Mouse (Mus musculus): ENCODE data around the gene Socs7. TPM values are rescaled to one million over a fixed set of nuclear protein-coding genes. Genes with fewer than 3 reads are reported as not detected.

Gene Socs7
- polyA plus RNA-seq, 1 experiment from 2014 or later = 2.1 TPM

DNA sequence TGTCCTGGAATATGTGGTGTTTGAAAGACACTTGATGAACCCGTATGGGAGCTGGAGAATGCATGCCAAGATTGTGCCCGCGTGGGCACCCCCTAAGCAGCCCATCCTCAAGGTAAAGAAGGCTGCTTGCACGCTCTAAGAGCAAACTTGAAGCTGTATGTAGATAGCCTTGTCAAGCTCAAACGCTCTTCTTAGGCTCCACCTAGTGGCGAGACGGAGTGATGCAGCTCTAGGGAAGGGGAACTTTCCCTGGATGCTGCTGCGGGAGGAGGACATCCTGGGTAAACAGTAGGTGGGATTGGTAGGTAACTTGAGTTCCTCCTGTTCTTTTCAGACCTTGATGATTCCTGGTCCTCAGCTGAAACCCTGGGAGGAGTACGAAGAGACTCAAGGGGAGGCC lies 34.2 kb upstream of the Socs7 start:
- ATAC-seq = peak; percentile 50; the same call in 1 of the 2 replicates
- H3K4me2 ChIP-seq (ENCODE audit: low read depth, low read length) = no peak overlapping the region
- H3K27ac ChIP-seq (ENCODE audit: low read length) = no peak overlapping the region
- peaks cover 37% of the 10 kb centered on the region for H3K36me3 ChIP-seq (ENCODE audit: control insufficient read depth, insufficient read depth, low read length)
- H3K27me3 ChIP-seq (replicated peaks; ENCODE audit: control insufficient read depth, insufficient read depth, low read length) = no peaks in the 10 kb centered on the region
- H3K9me3 ChIP-seq (ENCODE audit: control insufficient read depth, low read length) = no peaks in the 10 kb centered on the region
- H3K4me1 ChIP-seq (ENCODE audit: control insufficient read depth, insufficient read depth, low read length) = 0 out of 2 replicates have a peak, but pooled peaks cover 2% of the 10 kb centered on the region
- H3K4me3 ChIP-seq (ENCODE audit: low read length) = no peak overlapping the region
- H3K9ac ChIP-seq (ENCODE audit: low read depth, low read length) = no peak overlapping the region
- WGBS = 26% methylated on average over 9 of the region's 9 CpGs

DNA sequence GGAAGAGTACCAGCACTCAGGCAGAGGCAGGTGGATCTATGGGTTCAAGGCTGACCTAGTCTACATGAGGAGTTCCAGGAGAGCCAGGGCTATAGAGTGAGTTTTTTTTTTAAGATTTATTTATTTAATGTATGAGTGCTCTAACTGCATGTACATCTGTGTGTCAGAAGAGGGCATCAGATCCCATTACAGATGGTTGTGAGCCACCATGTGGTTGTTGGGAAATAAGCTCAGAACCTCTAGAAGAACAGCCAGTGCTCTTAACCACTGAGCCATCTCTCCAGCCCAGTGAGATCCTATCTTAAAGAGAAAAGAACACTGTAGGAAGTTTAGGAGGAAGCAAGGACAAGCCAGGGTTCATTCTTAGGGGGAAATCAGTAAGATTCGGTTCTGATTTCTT lies 32.0 kb upstream of the Socs7 start:
- H3K4me2 ChIP-seq (ENCODE audit: low read depth, low read length) = no peak overlapping the region
- H3K27me3 ChIP-seq (replicated peaks; ENCODE audit: control insufficient read depth, insufficient read depth, low read length) = no peaks in the 10 kb centered on the region
- no peaks in the 10 kb centered on the region for H3K9me3 ChIP-seq (ENCODE audit: control insufficient read depth, low read length)
- H3K27ac ChIP-seq (ENCODE audit: low read length) = no peak overlapping the region
- no peak overlapping the region for H3K4me3 ChIP-seq (ENCODE audit: low read length)
- H3K4me1 ChIP-seq (ENCODE audit: control insufficient read depth, insufficient read depth, low read length) = 0 out of 2 replicates have a peak, but pooled peaks cover 3% of the 10 kb centered on the region
- WGBS = 97% methylated on average over 1 of the region's 1 CpGs
- ATAC-seq = no peak
- H3K9ac ChIP-seq (ENCODE audit: low read depth, low read length) = no peak overlapping the region
- H3K36me3 ChIP-seq (ENCODE audit: control insufficient read depth, insufficient read depth, low read length) = peaks cover 31% of the 10 kb centered on the region

DNA sequence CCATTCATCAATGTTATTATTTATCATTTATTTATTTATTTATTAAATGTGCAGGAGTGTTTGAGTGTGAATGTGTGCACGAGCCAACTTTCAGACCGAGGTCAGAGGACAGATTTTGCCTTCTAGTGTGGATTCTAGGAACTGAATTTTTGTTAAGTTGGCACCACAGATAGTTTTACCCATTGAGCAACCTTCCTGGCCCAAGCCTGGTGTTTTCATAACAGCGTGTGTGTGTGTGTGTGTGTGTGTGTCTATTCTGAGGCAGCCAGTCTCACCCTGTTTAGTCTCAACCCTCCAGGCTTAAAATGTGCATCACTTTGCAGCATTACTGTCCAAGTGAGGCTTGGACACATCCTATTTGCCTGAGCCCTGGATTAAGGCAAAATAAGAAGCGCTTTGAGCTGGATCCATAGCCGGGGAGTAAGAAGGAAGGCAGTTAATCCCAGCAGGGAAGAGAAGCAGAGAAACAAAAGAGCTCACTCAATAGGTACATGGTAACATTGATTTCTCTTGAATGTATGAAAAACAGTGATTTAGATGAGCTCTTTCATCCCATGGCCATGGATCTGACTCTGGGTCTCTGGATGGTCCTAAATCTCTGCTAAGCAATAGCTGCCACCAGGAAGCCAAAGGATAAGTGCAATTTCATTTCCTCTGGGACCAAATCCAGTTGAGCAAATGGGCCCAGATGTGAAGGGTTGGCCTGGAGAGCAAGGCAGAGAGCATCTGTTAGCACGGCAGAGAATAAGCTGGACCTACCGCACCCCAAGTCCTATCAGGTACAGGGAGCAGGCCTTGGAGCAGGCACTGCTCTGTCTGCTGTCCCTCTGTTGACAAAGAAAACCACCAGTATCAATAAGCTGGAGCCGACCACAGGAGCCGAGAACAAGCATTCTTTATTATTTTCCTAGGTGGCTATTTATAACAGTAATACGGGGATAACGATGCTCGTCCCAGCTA lies 30.8 kb upstream of the Socs7 start:
- H3K4me3 ChIP-seq (ENCODE audit: low read length) = no peak overlapping the region
- 0 out of 2 replicates have a peak, but pooled peaks cover 6% of the 10 kb centered on the region for H3K4me1 ChIP-seq (ENCODE audit: control insufficient read depth, insufficient read depth, low read length)
- H3K9ac ChIP-seq (ENCODE audit: low read depth, low read length) = no peak overlapping the region
- H3K9me3 ChIP-seq (ENCODE audit: control insufficient read depth, low read length) = no peaks in the 10 kb centered on the region
- no peak overlapping the region for H3K27ac ChIP-seq (ENCODE audit: low read length)
- WGBS = 85% methylated on average over 12 of the region's 12 CpGs
- no peak for ATAC-seq
- H3K27me3 ChIP-seq (replicated peaks; ENCODE audit: control insufficient read depth, insufficient read depth, low read length) = no peaks in the 10 kb centered on the region
- H3K4me2 ChIP-seq (ENCODE audit: low read depth, low read length) = no peak overlapping the region
- H3K36me3 ChIP-seq (ENCODE audit: control insufficient read depth, insufficient read depth, low read length) = peaks cover 21% of the 10 kb centered on the region

DNA sequence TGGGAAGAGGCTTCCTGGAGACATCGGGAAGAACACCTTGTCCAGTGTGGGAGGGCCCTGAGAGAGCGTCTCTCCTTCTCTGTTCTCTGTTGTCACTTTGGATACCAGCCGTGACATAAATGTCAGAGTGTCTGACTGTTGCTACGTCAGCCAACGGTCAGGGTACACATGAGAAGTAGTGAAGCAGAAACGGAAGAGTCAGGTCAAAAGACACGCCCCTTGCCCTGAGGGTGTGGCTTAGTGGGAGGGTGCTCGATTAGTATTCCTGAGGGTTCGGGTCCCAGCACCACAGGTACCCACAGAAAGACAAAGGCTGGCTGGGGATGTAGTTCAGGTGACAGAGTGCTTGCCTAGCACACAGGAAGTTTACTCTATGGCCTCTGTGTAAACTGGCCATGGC lies 29.3 kb upstream of the Socs7 start:
- Histone ChIP-seq H3K9me3 (ENCODE audit: control insufficient read depth, low read length) (no peaks in the 10 kb centered on the region), H3K27me3 (replicated peaks; ENCODE audit: control insufficient read depth, insufficient read depth, low read length) (no peaks in the 10 kb centered on the region), H3K9ac (ENCODE audit: low read depth, low read length) (no peak overlapping the region), H3K36me3 (ENCODE audit: control insufficient read depth, insufficient read depth, low read length) (peaks cover 13% of the 10 kb centered on the region), H3K4me2 (ENCODE audit: low read depth, low read length) (no peak overlapping the region), H3K4me1 (ENCODE audit: control insufficient read depth, insufficient read depth, low read length) (peaks cover 11% of the 10 kb centered on the region; the same call in 1 of the 2 replicates), H3K4me3 (ENCODE audit: low read length) (no peak overlapping the region), H3K27ac (ENCODE audit: low read length) (no peak overlapping the region)
- WGBS = 46% methylated on average over 9 of the region's 9 CpGs
- ATAC-seq = no peak

DNA sequence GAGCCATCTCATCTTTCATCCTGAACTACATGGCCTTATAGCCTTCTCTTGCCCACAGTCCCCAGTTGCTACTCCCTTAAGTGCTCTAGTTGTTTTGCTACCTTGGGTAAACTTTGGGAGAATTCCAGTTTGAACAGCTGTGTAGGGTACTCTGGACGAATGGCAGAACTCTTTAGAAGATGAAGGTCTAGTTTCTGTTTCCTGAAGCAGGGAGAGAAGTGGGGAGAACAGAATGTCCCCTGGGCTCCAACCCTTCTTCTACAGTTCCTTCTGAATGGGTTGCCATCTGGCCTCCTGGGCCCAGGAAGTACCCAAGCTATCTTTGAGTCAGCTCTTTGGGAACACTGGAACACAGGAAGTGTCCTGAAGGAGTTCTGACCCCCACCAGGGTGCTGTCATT lies 28.5 kb upstream of the Socs7 start:
- Histone ChIP-seq H3K36me3 (ENCODE audit: control insufficient read depth, insufficient read depth, low read length) (peaks cover 9% of the 10 kb centered on the region), H3K9ac (ENCODE audit: low read depth, low read length) (no peak overlapping the region), H3K27me3 (replicated peaks; ENCODE audit: control insufficient read depth, insufficient read depth, low read length) (no peaks in the 10 kb centered on the region), H3K4me3 (ENCODE audit: low read length) (no peak overlapping the region), H3K4me2 (ENCODE audit: low read depth, low read length) (no peak overlapping the region), H3K4me1 (ENCODE audit: control insufficient read depth, insufficient read depth, low read length) (peaks cover 17% of the 10 kb centered on the region), H3K9me3 (ENCODE audit: control insufficient read depth, low read length) (no peaks in the 10 kb centered on the region), H3K27ac (ENCODE audit: low read length) (no peak overlapping the region)
- no peak for ATAC-seq
- WGBS = 37% methylated on average over 1 of the region's 1 CpGs

DNA sequence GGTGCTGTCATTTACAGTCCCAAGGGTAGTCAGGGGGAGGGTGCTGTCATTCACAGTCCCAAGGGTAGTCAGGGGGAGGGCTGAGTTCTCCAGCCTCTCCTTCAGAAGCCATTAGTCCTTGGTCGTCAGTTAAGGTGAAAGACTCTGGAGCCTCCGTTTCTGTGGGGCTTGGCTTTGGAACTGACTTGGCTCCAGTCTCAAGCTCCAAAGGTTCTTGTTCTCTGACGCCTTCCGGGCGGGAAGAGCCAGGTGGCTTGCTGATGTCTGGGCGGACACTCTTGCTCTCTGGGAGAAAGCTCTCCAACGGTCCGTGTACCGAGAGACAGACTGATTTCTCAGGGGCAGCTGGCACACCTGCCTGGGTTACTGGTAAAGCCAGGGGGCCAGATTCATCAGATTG lies 28.0 kb upstream of the Socs7 start:
- Histone ChIP-seq H3K27ac (ENCODE audit: low read length) (no peak overlapping the region), H3K36me3 (ENCODE audit: control insufficient read depth, insufficient read depth, low read length) (peaks cover 6% of the 10 kb centered on the region), H3K9ac (ENCODE audit: low read depth, low read length) (no peak overlapping the region), H3K4me3 (ENCODE audit: low read length) (no peak overlapping the region), H3K4me1 (ENCODE audit: control insufficient read depth, insufficient read depth, low read length) (peaks cover 18% of the 10 kb centered on the region), H3K4me2 (ENCODE audit: low read depth, low read length) (no peak overlapping the region), H3K9me3 (ENCODE audit: control insufficient read depth, low read length) (no peaks in the 10 kb centered on the region), H3K27me3 (replicated peaks; ENCODE audit: control insufficient read depth, insufficient read depth, low read length) (no peaks in the 10 kb centered on the region)
- 79% methylated on average over 9 of the region's 9 CpGs for WGBS
- ATAC-seq = no peak

DNA sequence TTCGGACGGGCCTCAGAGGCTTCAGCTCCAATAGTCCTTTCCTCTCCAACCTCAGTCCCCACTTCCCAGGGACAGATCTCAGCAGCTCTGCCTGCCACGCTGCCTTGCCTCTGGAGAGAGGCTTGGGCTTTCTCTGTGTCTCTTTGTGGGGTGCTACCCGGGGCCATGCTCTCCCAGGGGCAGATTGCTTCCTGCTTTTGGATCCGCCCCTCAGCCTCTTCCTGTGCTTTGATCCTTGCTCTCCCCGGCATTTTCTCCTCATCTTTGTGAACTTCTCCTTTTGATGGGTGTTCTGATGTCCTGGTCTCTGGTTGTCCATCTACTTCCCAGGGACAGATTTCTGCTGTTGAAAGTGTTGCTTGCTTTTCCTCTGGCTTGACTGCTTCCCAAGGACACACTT lies 26.1 kb upstream of the Socs7 start:
- H3K27ac ChIP-seq (ENCODE audit: low read length) = no peak overlapping the region
- no peak overlapping the region for H3K4me3 ChIP-seq (ENCODE audit: low read length)
- WGBS = 54% methylated on average over 6 of the region's 6 CpGs
- H3K36me3 ChIP-seq (ENCODE audit: control insufficient read depth, insufficient read depth, low read length) = no peaks in the 10 kb centered on the region
- H3K4me2 ChIP-seq (ENCODE audit: low read depth, low read length) = no peak overlapping the region
- 0 out of 2 replicates have a peak overlapping the region, but pooled peaks have one; percentile 17 for H3K9ac ChIP-seq (ENCODE audit: low read depth, low read length)
- H3K4me1 ChIP-seq (ENCODE audit: control insufficient read depth, insufficient read depth, low read length) = peaks cover 18% of the 10 kb centered on the region
- ATAC-seq = no peak
- H3K9me3 ChIP-seq (ENCODE audit: control insufficient read depth, low read length) = no peaks in the 10 kb centered on the region
- no peaks in the 10 kb centered on the region for H3K27me3 ChIP-seq (replicated peaks; ENCODE audit: control insufficient read depth, insufficient read depth, low read length)

DNA sequence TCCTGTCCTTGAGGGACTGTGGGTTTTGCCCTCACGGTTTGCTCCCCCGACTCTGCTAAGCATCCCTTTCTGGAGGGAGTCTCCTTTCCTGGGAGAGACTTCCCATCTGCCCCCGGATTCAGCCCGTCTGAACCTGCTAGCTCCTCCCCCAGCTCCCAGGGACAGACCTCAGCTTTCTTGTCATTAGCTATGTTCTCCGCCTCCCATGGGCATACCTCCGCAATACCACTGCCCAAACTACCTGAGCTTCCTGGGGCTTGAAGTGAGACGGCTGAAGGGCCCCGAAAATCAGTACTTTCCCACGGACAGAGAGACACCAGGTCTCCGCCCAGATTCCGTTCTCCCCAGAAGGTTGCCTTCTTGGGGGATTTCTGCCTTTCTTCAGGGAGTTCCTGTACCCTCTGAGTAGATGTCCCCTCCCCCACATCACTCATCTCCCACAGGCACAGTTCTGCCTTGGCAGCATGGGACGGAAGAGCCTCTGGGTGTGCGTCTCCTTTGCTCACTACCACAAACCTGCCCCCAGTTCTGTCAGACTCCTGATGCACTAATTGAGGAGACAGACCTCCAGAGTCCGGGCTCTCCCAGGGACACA lies 25.5 kb upstream of the Socs7 start:
- WGBS = 61% methylated on average over 14 of the region's 14 CpGs
- Histone ChIP-seq H3K27me3 (replicated peaks; ENCODE audit: control insufficient read depth, insufficient read depth, low read length) (no peaks in the 10 kb centered on the region), H3K9ac (ENCODE audit: low read depth, low read length) (no peak overlapping the region), H3K4me2 (ENCODE audit: low read depth, low read length) (no peak overlapping the region), H3K36me3 (ENCODE audit: control insufficient read depth, insufficient read depth, low read length) (no peaks in the 10 kb centered on the region), H3K27ac (ENCODE audit: low read length) (no peak overlapping the region), H3K9me3 (ENCODE audit: control insufficient read depth, low read length) (no peaks in the 10 kb centered on the region), H3K4me3 (ENCODE audit: low read length) (no peak overlapping the region), H3K4me1 (ENCODE audit: control insufficient read depth, insufficient read depth, low read length) (peaks cover 18% of the 10 kb centered on the region)
- ATAC-seq = no peak

DNA sequence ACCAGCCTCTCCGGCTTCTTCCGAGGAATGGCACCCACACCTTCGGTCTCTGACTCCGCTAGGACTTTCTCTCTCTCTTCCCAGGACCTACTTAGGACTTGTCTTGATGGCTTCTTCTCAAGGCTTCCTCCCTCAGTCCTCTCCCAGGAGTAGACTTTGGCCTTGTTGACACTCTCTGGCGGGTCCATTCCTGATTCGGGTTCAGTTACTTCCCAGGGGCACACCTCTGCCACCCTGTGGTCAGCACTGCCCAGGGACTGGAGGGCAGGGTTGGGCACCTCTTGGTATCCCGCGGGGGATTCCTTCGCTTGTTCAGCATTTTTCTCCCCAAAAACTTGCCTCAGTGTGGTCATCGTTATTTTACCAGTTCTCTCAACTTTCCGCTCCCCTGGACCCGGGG lies 25.0 kb upstream of the Socs7 start:
- H3K36me3 ChIP-seq (ENCODE audit: control insufficient read depth, insufficient read depth, low read length) = no peaks in the 10 kb centered on the region
- H3K4me1 ChIP-seq (ENCODE audit: control insufficient read depth, insufficient read depth, low read length) = peaks cover 18% of the 10 kb centered on the region
- H3K4me3 ChIP-seq (ENCODE audit: low read length) = no peak overlapping the region
- no peak overlapping the region for H3K9ac ChIP-seq (ENCODE audit: low read depth, low read length)
- WGBS = 80% methylated on average over 12 of the region's 12 CpGs
- H3K9me3 ChIP-seq (ENCODE audit: control insufficient read depth, low read length) = no peaks in the 10 kb centered on the region
- ATAC-seq = no peak
- H3K27me3 ChIP-seq (replicated peaks; ENCODE audit: control insufficient read depth, insufficient read depth, low read length) = no peaks in the 10 kb centered on the region
- H3K4me2 ChIP-seq (ENCODE audit: low read depth, low read length) = no peak overlapping the region
- H3K27ac ChIP-seq (ENCODE audit: low read length) = no peak overlapping the region

Measured in intestine, embryonic 16.5 days (tissue).